29 mouse cellular contexts compared by ENCODE assay signal in genomic region chr6:97869953-97870352, GRCm38 (mm10).
DNase-seq lines count a peak whose midpoint lies in the region; ATAC-seq and TF ChIP-seq lines count a peak whose summit lies in the region.
"Had no signal": no experiment of that assay in that cellular context is flagged by ENCODE, and none has a peak within 500 bp of the region (broad histone marks: within the 10 kb centered on the region; RNA-seq: fewer than 3 reads in every experiment).

No protein-coding gene starts in this region.

- peak overlapping the region; percentile 33 to 55; a peak in 3 of 4 replicates for H3K27ac ChIP-seq in heart, embryonic 14.5 days (replicated peaks in 1 of 2; ENCODE audit: control insufficient read depth in 1 of 2, insufficient read depth in 1 of 2, low read depth in 2 of 2, low read length in 2 of 2)
- H3K27ac ChIP-seq in layer of hippocampus, adult 2 months: no peak overlapping the region
- H3K27ac ChIP-seq: embryonic facial prominence, embryonic 12.5 days; forebrain, embryonic 15.5 days; hindbrain, embryonic 14.5 days; limb, embryonic 10.5 days; liver, embryonic 15.5 days; lung, embryonic 15.5 days; midbrain, embryonic 15.5 days; neural tube, embryonic 13.5 days; stomach, embryonic 15.5 days had no signal

- DNase-seq in heart, adult 11 months: peak; percentile 87
- DNase-seq in heart, postnatal 14 days: no peak
- DNase-seq in heart, adult 8-10 months (ENCODE audit: low spot score): no peak
- peak; percentile 35 for DNase-seq in adipocyte (ENCODE audit: low spot score)
- DNase-seq in layer of hippocampus, adult 2 months (ENCODE audit: low spot score in 2 of 2): no peak
- no peak for DNase-seq in cerebellum, adult 18-20 months
- DNase-seq: cerebellum, adult 11-12 months; cerebellum, postnatal 14 days; gastrocnemius, postnatal 10 days; kidney, adult 18-20 months; kidney, postnatal 10 days; liver; lung, postnatal 4 days; right cerebral cortex, adult 18-20 months; right cerebral cortex, postnatal 4 days; thymus, adult 18-20 months; thymus, postnatal 36 days had no signal

- WGBS in heart, embryonic 14.5 days: 28% methylated on average over 4 of the region's 4 CpGs

- no peaks in the 10 kb centered on the region for H3K9me3 ChIP-seq in heart, embryonic 14.5 days (ENCODE audit: control insufficient read depth, low read length)
- H3K9me3 ChIP-seq: embryonic facial prominence, embryonic 12.5 days; forebrain, embryonic 15.5 days; limb, embryonic 10.5 days; liver, embryonic 15.5 days; lung, embryonic 15.5 days; midbrain, embryonic 15.5 days; neural tube, embryonic 13.5 days; stomach, embryonic 15.5 days had no signal

- H3K79me2 ChIP-seq in myocyte (ENCODE audit: control insufficient read depth, insufficient read depth): no peaks in the 10 kb centered on the region

- H3K4me3 ChIP-seq in heart, embryonic 14.5 days (ENCODE audit: control insufficient read depth in 1 of 2, insufficient read depth in 1 of 2, low read depth in 1 of 2, low read length in 2 of 2): no peak overlapping the region
- H3K4me3 ChIP-seq in myocyte: no peak overlapping the region
- H3K4me3 ChIP-seq in layer of hippocampus, adult 2 months: no peak overlapping the region
- H3K4me3 ChIP-seq: embryonic facial prominence, embryonic 12.5 days; forebrain, embryonic 15.5 days; limb, embryonic 10.5 days; liver, embryonic 15.5 days; lung, embryonic 15.5 days; midbrain, embryonic 15.5 days; neural tube, embryonic 13.5 days; stomach, embryonic 15.5 days had no signal

- no peak for TF ChIP-seq POLR2A in myocyte (IDR thresholded peaks at IDR 0.05; ENCODE audit: insufficient read length, low read depth)

- H3ac ChIP-seq in myocyte (ENCODE audit: control insufficient read depth, insufficient read length): no peak overlapping the region

- H3K27me3 ChIP-seq in heart, embryonic 14.5 days (ENCODE audit: control insufficient read depth, insufficient read depth, low read length): no peaks in the 10 kb centered on the region
- no peaks in the 10 kb centered on the region for H3K27me3 ChIP-seq in myocyte (ENCODE audit: control insufficient read depth, insufficient read depth, insufficient read length)
- H3K27me3 ChIP-seq: embryonic facial prominence, embryonic 12.5 days; forebrain, embryonic 15.5 days; liver, embryonic 15.5 days; lung, embryonic 15.5 days; midbrain, embryonic 15.5 days; neural tube, embryonic 13.5 days; stomach, embryonic 15.5 days had no signal

- H3K9ac ChIP-seq in heart, embryonic 14.5 days (ENCODE audit: low read length): no peak overlapping the region
- H3K9ac ChIP-seq: embryonic facial prominence, embryonic 12.5 days; forebrain, embryonic 15.5 days; hindbrain, embryonic 14.5 days; liver, embryonic 15.5 days; lung, embryonic 15.5 days; midbrain, embryonic 15.5 days; neural tube, embryonic 13.5 days; stomach, embryonic 15.5 days had no signal

- TF ChIP-seq CTCF in layer of hippocampus, adult 2 months (conservative IDR thresholded peaks at IDR 0.05): no peak

- no peak for ATAC-seq in heart, embryonic 14.5 days (ENCODE audit: insufficient number of reproducible peaks, insufficient read depth, low FRiP score, low read depth)
- ATAC-seq: forebrain, embryonic 15.5 days; inflammation-experienced regulatory T-cells, adult 6 months; midbrain, embryonic 15.5 days had no signal

- H3K4me2 ChIP-seq in heart, embryonic 14.5 days (ENCODE audit: low read length): no peak overlapping the region
- peak overlapping the region; percentile 43 for H3K4me2 ChIP-seq in myocyte (ENCODE audit: low read depth)
- H3K4me2 ChIP-seq: embryonic facial prominence, embryonic 12.5 days; forebrain, embryonic 15.5 days; hindbrain, embryonic 14.5 days; liver, embryonic 15.5 days; lung, embryonic 15.5 days; midbrain, embryonic 15.5 days; neural tube, embryonic 13.5 days; stomach, embryonic 15.5 days had no signal

- H3K36me3 ChIP-seq in heart, embryonic 14.5 days (ENCODE audit: control insufficient read depth, insufficient read depth, low read length): no peaks in the 10 kb centered on the region
- no peaks in the 10 kb centered on the region for H3K36me3 ChIP-seq in myocyte (ENCODE audit: control insufficient read depth, insufficient read depth)
- H3K36me3 ChIP-seq: embryonic facial prominence, embryonic 12.5 days; forebrain, embryonic 15.5 days; limb, embryonic 10.5 days; liver, embryonic 15.5 days; lung, embryonic 15.5 days; midbrain, embryonic 15.5 days; neural tube, embryonic 13.5 days; stomach, embryonic 15.5 days had no signal

- peaks cover 8 to 23% of the 10 kb centered on the region in 2 experiments for H3K4me1 ChIP-seq in heart, embryonic 14.5 days (ENCODE audit: control insufficient read depth in 2 of 2, insufficient read depth in 2 of 2, low read length in 2 of 2)
- H3K4me1 ChIP-seq: embryonic facial prominence, embryonic 12.5 days; forebrain, embryonic 15.5 days; limb, embryonic 10.5 days; liver, embryonic 15.5 days; lung, embryonic 15.5 days; midbrain, embryonic 15.5 days; neural tube, embryonic 13.5 days; stomach, embryonic 15.5 days had no signal

- intact Hi-C loops in heart, postnatal 14 days (cut with DNase I): no loop called here

TF ChIP-seq in myocyte, 11 proteins besides CTCF, POLR2A, EP300 and RAD21:
- no peak for TF ChIP-seq REST (IDR thresholded peaks at IDR 0.05; ENCODE audit: insufficient read depth, insufficient read length)
- TF ChIP-seq SRF (IDR thresholded peaks at IDR 0.05; ENCODE audit: control insufficient read depth, insufficient read length, low read depth): no peak
- no peak for TF ChIP-seq MYOG (IDR thresholded peaks at IDR 0.05; ENCODE audit: control insufficient read depth in 1 of 3, insufficient read depth in 1 of 3, insufficient read length in 2 of 3, low read depth in 2 of 3)
- TF ChIP-seq TCF3 (IDR thresholded peaks at IDR 0.05; ENCODE audit: insufficient read length, low read depth): no peak
- TF ChIP-seq MAX (IDR thresholded peaks at IDR 0.05; ENCODE audit: low read depth): no peak
- TF ChIP-seq POLR2AphosphoS2 (IDR thresholded peaks at IDR 0.05; ENCODE audit: insufficient read length, low read depth): no peak
- no peak for TF ChIP-seq CEBPB (IDR thresholded peaks at IDR 0.05; ENCODE audit: insufficient read depth, poor library complexity, severe bottlenecking)
- no peak for TF ChIP-seq USF1 (IDR thresholded peaks at IDR 0.05; ENCODE audit: low read depth)
- no peak for TF ChIP-seq MYOD1 (IDR thresholded peaks at IDR 0.05; ENCODE audit: control insufficient read depth in 1 of 3, insufficient read length in 2 of 3, low read depth in 2 of 3)
- no peak for TF ChIP-seq TCF12 (IDR thresholded peaks at IDR 0.05; ENCODE audit: insufficient read depth, poor library complexity, severe bottlenecking)
- TF ChIP-seq E2F4 (IDR thresholded peaks at IDR 0.05; ENCODE audit: insufficient read depth): no peak

Comparison
In these comparisons a context has a peak if more than half of its experiments do, and no peak if none do; other contexts are left out.
1. DNase-seq: peak in heart, adult 11 months (single experiment) and adipocyte (single experiment); none in heart, postnatal 14 days (0 of 2), heart, adult 8-10 months (single experiment), layer of hippocampus, adult 2 months (0 of 2) and cerebellum, adult 18-20 months (0 of 2).